Mouse (Mus musculus): ENCODE results near the gene Avpr1a. TPM values are rescaled to one million over a fixed set of nuclear protein-coding genes. Genes with fewer than 3 reads are reported as not detected.

The Avpr1a gene
- polyA plus RNA-seq, 1 experiment = not detected

DNA sequence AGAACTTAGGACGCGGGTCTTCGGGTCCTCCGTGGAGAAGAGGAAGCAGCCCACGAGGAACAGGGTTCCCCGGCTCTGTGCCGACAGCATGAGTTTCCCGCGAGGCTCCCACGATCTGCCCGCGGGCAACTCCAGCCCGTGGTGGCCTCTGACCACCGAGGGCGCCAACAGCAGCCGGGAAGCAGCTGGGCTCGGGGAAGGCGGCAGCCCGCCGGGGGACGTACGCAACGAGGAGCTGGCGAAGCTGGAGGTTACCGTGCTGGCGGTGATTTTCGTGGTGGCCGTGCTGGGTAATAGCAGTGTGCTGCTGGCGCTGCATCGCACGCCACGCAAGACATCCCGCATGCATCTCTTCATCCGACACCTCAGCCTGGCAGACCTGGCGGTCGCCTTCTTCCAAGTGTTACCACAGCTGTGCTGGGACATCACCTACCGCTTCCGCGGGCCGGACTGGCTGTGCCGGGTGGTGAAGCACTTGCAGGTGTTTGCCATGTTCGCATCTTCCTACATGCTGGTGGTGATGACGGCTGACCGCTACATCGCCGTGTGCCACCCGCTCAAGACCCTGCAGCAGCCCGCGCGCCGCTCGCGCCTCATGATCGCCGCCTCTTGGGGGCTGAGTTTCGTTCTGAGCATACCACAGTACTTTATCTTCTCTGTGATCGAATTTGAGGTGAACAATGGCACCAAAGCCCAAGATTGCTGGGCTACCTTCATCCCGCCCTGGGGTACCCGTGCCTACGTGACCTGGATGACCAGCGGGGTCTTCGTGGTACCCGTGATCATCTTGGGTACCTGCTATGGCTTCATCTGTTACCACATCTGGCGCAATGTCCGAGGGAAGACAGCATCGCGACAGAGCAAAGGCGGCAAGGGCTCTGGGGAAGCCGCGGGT is 665 bp downstream of the Avpr1a start:
- H3K27ac ChIP-seq (ENCODE audit: control insufficient read depth, insufficient read depth, low read depth, low read length, poor library complexity) = no peak overlapping the region

DNA sequence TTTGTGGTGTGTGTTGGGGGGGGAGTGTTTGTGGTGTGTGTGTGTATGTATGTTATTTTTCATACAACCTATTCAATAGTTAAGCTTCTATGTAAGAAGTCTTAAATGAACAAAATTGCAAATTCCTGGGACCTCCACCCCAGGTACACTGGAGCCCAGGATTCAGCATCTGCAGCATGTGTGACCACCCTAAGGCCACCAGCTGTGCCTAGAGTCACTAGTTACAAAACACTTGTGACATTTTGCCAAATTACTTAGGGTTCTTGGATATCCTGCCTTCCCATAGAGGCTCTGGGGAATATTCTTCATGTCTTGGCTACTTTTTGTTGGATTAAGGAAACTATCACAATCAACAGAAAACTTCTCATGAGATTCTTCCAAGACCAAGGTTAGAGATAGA is 1.6 kb downstream of the Avpr1a start:
- H3K4me3 ChIP-seq (replicated peaks; ENCODE audit: control insufficient read depth, low read depth, low read length) = no peak overlapping the region
- H3K27ac ChIP-seq (ENCODE audit: control insufficient read depth, insufficient read depth, low read depth, low read length, poor library complexity) = no peak overlapping the region
- no peak for TF ChIP-seq POLR2A (IDR thresholded peaks at IDR 0.05; ENCODE audit: borderline replicate concordance, control insufficient read depth, low read depth, low read length)
- TF ChIP-seq CTCF (IDR thresholded peaks at IDR 0.05; ENCODE audit: control insufficient read depth, insufficient read depth, low read length) = no peak
- H3K4me1 ChIP-seq (ENCODE audit: control insufficient read depth, insufficient read depth, low read length) = no peaks in the 10 kb centered on the region

More for the DNA sequence above, 665 bp downstream of the Avpr1a start:
- 2% methylated on average over 70 of the region's 70 CpGs for WGBS
- no peaks in the 10 kb centered on the region for H3K4me1 ChIP-seq (ENCODE audit: control insufficient read depth, insufficient read depth, low read length)
- TF ChIP-seq POLR2A (IDR thresholded peaks at IDR 0.05; ENCODE audit: borderline replicate concordance, control insufficient read depth, low read depth, low read length) (no peak), CTCF (IDR thresholded peaks at IDR 0.05; ENCODE audit: control insufficient read depth, insufficient read depth, low read length) (no peak)
- no peak overlapping the region for H3K4me3 ChIP-seq (replicated peaks; ENCODE audit: control insufficient read depth, low read depth, low read length)

DNA sequence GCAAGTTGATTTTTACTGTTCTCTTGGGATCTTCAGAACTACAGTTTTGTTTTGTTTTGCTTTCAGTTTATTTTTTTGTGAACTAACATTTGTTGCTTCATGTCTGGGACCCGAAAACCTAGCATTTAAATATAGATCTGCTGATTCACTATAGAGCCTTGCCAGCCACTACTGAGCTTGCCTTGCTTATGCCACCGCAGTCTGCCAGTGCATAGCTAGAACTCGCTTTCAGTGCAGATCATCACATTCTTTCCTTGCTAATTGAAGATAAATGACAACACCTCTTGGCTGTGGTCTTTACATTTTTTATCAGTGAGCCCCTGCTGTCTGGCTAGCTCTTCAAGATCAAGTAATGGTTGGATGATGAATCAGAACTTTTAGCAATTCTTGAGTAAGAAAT is 5.2 kb downstream of the Avpr1a start:
- WGBS = 10% methylated on average over 3 of the region's 3 CpGs
- H3K27ac ChIP-seq (ENCODE audit: control insufficient read depth, insufficient read depth, low read depth, low read length, poor library complexity) = no peak overlapping the region
- no peaks in the 10 kb centered on the region for H3K4me1 ChIP-seq (ENCODE audit: control insufficient read depth, insufficient read depth, low read length)
- TF ChIP-seq POLR2A (IDR thresholded peaks at IDR 0.05; ENCODE audit: borderline replicate concordance, control insufficient read depth, low read depth, low read length) (no peak), CTCF (IDR thresholded peaks at IDR 0.05; ENCODE audit: control insufficient read depth, insufficient read depth, low read length) (no peak)
- no peak overlapping the region for H3K4me3 ChIP-seq (replicated peaks; ENCODE audit: control insufficient read depth, low read depth, low read length)

DNA sequence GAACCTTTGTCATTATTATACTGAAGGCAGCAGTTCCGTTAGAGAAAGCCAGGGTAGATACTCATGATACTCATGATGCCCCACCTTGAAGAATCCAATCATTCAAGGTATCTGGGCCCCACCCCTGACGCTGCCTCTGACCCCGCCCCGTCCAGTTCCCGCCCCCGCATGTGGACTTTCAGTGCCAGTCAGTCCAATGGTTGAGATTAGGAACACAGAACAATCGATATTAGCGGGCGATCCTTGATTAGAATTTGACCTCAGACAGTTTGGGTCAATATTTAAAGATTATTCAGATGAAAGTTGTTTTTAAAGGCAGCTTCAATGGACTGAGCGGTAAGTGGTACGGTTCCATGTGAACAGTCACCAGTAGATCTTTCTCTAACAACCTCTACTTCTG is 7.5 kb downstream of the Avpr1a start:
- 82% methylated on average over 11 of the region's 11 CpGs for WGBS
- H3K4me1 ChIP-seq (ENCODE audit: control insufficient read depth, insufficient read depth, low read length) = no peaks in the 10 kb centered on the region
- H3K4me3 ChIP-seq (replicated peaks; ENCODE audit: control insufficient read depth, low read depth, low read length) = no peak overlapping the region
- TF ChIP-seq CTCF (IDR thresholded peaks at IDR 0.05; ENCODE audit: control insufficient read depth, insufficient read depth, low read length) = no peak
- H3K27ac ChIP-seq (ENCODE audit: control insufficient read depth, insufficient read depth, low read depth, low read length, poor library complexity) = no peak overlapping the region

DNA sequence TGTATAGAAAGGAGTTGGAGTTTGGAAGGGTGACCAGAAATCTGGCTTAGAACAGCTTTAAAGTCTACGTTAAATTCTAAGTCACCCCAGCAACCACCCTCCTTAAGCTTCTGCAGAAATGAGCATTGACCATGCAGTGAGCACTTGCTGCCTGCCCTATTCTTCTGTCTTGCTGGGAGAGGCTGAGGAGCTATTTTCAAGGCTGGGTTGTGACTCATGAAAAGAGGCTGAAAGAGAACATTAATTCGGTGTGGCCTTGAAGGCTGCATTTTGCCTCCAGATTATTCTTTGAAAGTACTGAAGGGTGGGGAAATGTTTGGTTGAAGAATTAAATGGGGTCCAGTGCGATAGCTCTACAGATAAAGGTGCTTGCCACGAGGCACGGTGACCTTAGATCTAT is 28.5 kb downstream of the Avpr1a start:
- TF ChIP-seq CTCF (IDR thresholded peaks at IDR 0.05; ENCODE audit: control insufficient read depth, insufficient read depth, low read length) = no peak
- TF ChIP-seq POLR2A (IDR thresholded peaks at IDR 0.05; ENCODE audit: borderline replicate concordance, control insufficient read depth, low read depth, low read length) = no peak

DNA sequence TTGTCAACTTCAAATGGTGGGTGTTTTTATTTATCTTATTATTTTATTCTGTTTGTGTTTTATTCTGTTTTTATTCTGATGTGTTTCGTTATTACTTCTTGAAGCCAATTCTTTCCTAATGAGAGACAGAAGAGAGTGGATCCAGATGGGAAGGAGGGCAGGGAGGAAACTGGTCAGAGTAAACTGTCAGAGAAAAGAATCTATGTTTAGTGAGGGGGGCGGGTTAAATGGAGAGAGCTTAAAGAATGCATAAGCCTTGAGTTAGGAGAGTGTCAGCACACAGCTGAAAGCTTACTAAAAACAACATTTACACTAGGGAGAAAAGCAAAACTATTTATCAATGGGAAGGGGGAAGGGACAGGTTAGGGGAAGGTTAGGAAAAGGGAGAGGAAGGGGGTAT is 50.3 kb downstream of the Avpr1a start:
- WGBS = 75% methylated on average over 2 of the region's 2 CpGs
- no peak for TF ChIP-seq CTCF (IDR thresholded peaks at IDR 0.05; ENCODE audit: control insufficient read depth, insufficient read depth, low read length)
- TF ChIP-seq POLR2A (IDR thresholded peaks at IDR 0.05; ENCODE audit: borderline replicate concordance, control insufficient read depth, low read depth, low read length) = no peak
- Histone ChIP-seq H3K4me3 (replicated peaks; ENCODE audit: control insufficient read depth, low read depth, low read length) (no peak overlapping the region), H3K4me1 (ENCODE audit: control insufficient read depth, insufficient read depth, low read length) (no peaks in the 10 kb centered on the region), H3K27ac (ENCODE audit: control insufficient read depth, insufficient read depth, low read depth, low read length, poor library complexity) (no peak overlapping the region)

More for the DNA sequence above, 28.5 kb downstream of the Avpr1a start:
- no peak overlapping the region for H3K4me3 ChIP-seq (replicated peaks; ENCODE audit: control insufficient read depth, low read depth, low read length)
- H3K4me1 ChIP-seq (ENCODE audit: control insufficient read depth, insufficient read depth, low read length) = no peaks in the 10 kb centered on the region
- no peak overlapping the region for H3K27ac ChIP-seq (ENCODE audit: control insufficient read depth, insufficient read depth, low read depth, low read length, poor library complexity)
- WGBS = 87% methylated on average over 5 of the region's 5 CpGs

DNA sequence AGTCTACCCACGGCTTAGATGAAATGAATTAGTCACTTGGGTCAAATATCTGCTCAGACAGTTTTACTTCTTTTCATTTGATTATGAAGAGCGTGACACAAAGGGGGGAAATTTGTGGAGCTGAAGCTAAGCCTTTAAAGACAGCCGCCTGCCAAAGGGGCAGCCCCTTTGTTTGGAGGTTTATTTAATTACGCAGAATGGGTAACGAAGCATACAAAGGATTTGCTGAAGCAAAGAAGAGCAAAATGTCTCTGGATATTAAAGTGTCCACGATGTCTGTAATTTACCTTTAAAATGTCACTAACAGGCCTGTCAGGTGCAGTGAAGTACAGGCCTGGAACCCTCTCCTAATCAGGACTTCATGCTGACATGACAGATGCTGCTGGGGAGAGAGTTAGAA is 51.0 kb downstream of the Avpr1a start:
- TF ChIP-seq POLR2A (IDR thresholded peaks at IDR 0.05; ENCODE audit: borderline replicate concordance, control insufficient read depth, low read depth, low read length) (no peak), CTCF (IDR thresholded peaks at IDR 0.05; ENCODE audit: control insufficient read depth, insufficient read depth, low read length) (no peak)
- 79% methylated on average over 6 of the region's 6 CpGs for WGBS
- Histone ChIP-seq H3K4me1 (ENCODE audit: control insufficient read depth, insufficient read depth, low read length) (no peaks in the 10 kb centered on the region), H3K4me3 (replicated peaks; ENCODE audit: control insufficient read depth, low read depth, low read length) (no peak overlapping the region), H3K27ac (ENCODE audit: control insufficient read depth, insufficient read depth, low read depth, low read length, poor library complexity) (no peak overlapping the region)

Other genes starting within 250 kb of the Avpr1a start
- 9.3 and 13.1 TPM in 2 replicates for gene Ppm1h, start 230.3 kb downstream of the Avpr1a start, polyA plus RNA-seq (2011; ENCODE audit: insufficient read depth, insufficient read length, low replicate concordance, missing spikeins)

Measured in bone marrow, adult 2 months (tissue).